Mouse (Mus musculus) myocyte (in vitro differentiated cells): ENCODE measurements around the gene Gm14137. TPM values are rescaled to one million over a fixed set of nuclear protein-coding genes. Genes with fewer than 3 reads are reported as not detected.

Experiments used
- H3K27me3 ChIP-seq: one replicate; pipeline ENCODE4 v1.6.1; 2011; ENCODE audit not compliant: control insufficient read depth, insufficient read depth, insufficient read length
- H3K36me3 ChIP-seq: one replicate; pipeline ENCODE4 v1.6.1; 2011; ENCODE audit not compliant: control insufficient read depth, insufficient read depth
- H3K4me2 ChIP-seq: one replicate; pipeline ENCODE4 v1.6.1; 2011; ENCODE audit warnings: low read depth, control low read depth
- H3K4me3 ChIP-seq: one replicate; pipeline ENCODE4 v1.5.1; 2011; ENCODE audit warnings: mild to moderate bottlenecking, control low read depth, moderate library complexity
- H3K79me2 ChIP-seq: one replicate; pipeline ENCODE4 v1.6.1; 2011; ENCODE audit not compliant: control insufficient read depth, insufficient read depth
- H3ac ChIP-seq: one replicate; pipeline ENCODE4 v1.6.1; 2011; ENCODE audit not compliant: control insufficient read depth, insufficient read length
- CEBPB ChIP-seq: IDR thresholded peaks from 2 replicates; pipeline ENCODE4 v1.6.1; 2011; ENCODE audit warnings: mild to moderate bottlenecking, moderate library complexity; ENCODE audit not compliant: poor library complexity, insufficient read depth, severe bottlenecking
- E2F4 ChIP-seq: IDR thresholded peaks from one replicate; pipeline ENCODE4 v1.6.1; 2011; ENCODE audit warnings: mild to moderate bottlenecking, control low read depth, moderate library complexity; ENCODE audit not compliant: insufficient read depth
- MAX ChIP-seq: IDR thresholded peaks from one replicate; pipeline ENCODE4 v1.6.1; 2011; ENCODE audit warnings: low read depth, mild to moderate bottlenecking, control low read depth
- MYOD1 ChIP-seq, 3 experiments: IDR thresholded peaks; one replicate each; pipeline ENCODE4 v1.6.1; 2011; ENCODE audit warnings: control low read depth in 2 of 3, low read depth in 2 of 3, mild to moderate bottlenecking in 2 of 3, moderate library complexity in 1 of 3; ENCODE audit not compliant: insufficient read length in 2 of 3, control insufficient read depth in 1 of 3
- MYOG ChIP-seq, 3 experiments: IDR thresholded peaks; one replicate each; pipeline ENCODE4 v1.6.1; 2011; ENCODE audit warnings: control low read depth in 2 of 3, low read depth in 2 of 3, mild to moderate bottlenecking in 2 of 3; ENCODE audit not compliant: insufficient read length in 2 of 3, control insufficient read depth in 1 of 3, insufficient read depth in 1 of 3
- POLR2A ChIP-seq: IDR thresholded peaks from one replicate; pipeline ENCODE4 v1.6.1; 2011; ENCODE audit warnings: low read depth, mild to moderate bottlenecking, control low read depth, moderate library complexity; ENCODE audit not compliant: insufficient read length
- POLR2AphosphoS2 ChIP-seq: IDR thresholded peaks from one replicate; pipeline ENCODE4 v1.6.1; 2011; ENCODE audit warnings: low read depth, control low read depth; ENCODE audit not compliant: insufficient read length
- REST ChIP-seq: IDR thresholded peaks from one replicate; pipeline ENCODE4 v1.6.1; 2011; ENCODE audit warnings: mild to moderate bottlenecking, control low read depth, moderate library complexity; ENCODE audit not compliant: insufficient read depth, insufficient read length
- SRF ChIP-seq: IDR thresholded peaks from one replicate; pipeline ENCODE4 v1.6.1; 2011; ENCODE audit warnings: low read depth; ENCODE audit not compliant: control insufficient read depth, insufficient read length
- TCF12 ChIP-seq: IDR thresholded peaks from one replicate; pipeline ENCODE4 v1.6.1; 2011; ENCODE audit warnings: mild to moderate bottlenecking, control low read depth; ENCODE audit not compliant: poor library complexity, insufficient read depth, severe bottlenecking
- TCF3 ChIP-seq: IDR thresholded peaks from one replicate; pipeline ENCODE4 v1.6.1; 2011; ENCODE audit warnings: low read depth, control low read depth; ENCODE audit not compliant: insufficient read length
- USF1 ChIP-seq: IDR thresholded peaks from one replicate; pipeline ENCODE4 v1.6.1; 2011; ENCODE audit warnings: low read depth, mild to moderate bottlenecking, control low read depth, moderate library complexity
- polyA plus RNA-seq: library from polyadenylated mRNA; unstranded; fragments of >200 nt; fragmentation: generic; extraction: Trizol; gene quantifications from one replicate; pipeline ENCODE4 v1.2.1, GENCODE M21; 2012; ENCODE audit warnings: missing spikeins

Gene Gm14137
- polyA plus RNA-seq, 1 experiment, result 6.3 TPM

DNA sequence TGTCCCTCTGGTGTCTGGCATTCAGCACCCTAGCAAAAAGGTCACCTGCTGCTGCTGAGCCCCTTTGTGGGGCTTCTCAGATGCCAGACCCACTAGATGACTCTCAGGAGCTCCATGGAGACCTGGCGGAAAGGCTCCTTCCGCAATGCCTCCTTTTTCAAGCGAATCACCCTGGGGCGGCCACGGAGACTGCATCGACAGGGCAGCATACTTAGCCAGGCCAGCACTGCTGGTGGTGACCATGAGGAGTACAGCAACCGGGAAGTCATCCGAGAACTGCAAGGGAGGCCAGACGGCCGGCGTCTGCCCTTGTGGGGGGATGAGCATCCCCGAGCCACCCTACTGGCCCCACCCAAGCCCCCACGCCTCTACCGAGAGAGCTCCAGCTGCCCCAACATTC is 557 bp downstream of the Gm14137 start:
- Histone ChIP-seq H3K4me2 (peak overlapping the region; percentile 80), H3K79me2 (peaks cover 8% of the 10 kb centered on the region), H3K36me3 (no peaks in the 10 kb centered on the region), H3K4me3 (peak overlapping the region; percentile 29), H3K27me3 (no peaks in the 10 kb centered on the region), H3ac (no peak overlapping the region)
- TF ChIP-seq E2F4 (no peak), POLR2A (peak; percentile 7)

- H3K27me3 ChIP-seq, result no peaks in the 10 kb centered on the region
- no peaks in the 10 kb centered on the region for H3K36me3 ChIP-seq
These were observed 1.3 kb downstream of the Gm14137 start for GRCm38 (mm10) chr2:119175614-119176013.

GRCm38 (mm10) chr2:119176761-119177160 is 2.5 kb downstream of the Gm14137 start:
- H3K27me3 ChIP-seq, result no peaks in the 10 kb centered on the region
- H3K4me2 ChIP-seq, result peak overlapping the region; percentile 80
- H3ac ChIP-seq, result no peak overlapping the region
- no peak for TF ChIP-seq REST
- no peak for TF ChIP-seq SRF
- TF ChIP-seq TCF12, result no peak
- no peak for TF ChIP-seq CEBPB
- no peak for TF ChIP-seq POLR2A
- TF ChIP-seq TCF3, result no peak
- no peak for TF ChIP-seq MYOD1 (IDR thresholded peaks at IDR 0.05; ENCODE audit: control insufficient read depth in 1 of 3, insufficient read length in 2 of 3, low read depth in 2 of 3)
- TF ChIP-seq E2F4, result no peak
- no peak for TF ChIP-seq MAX
- no peak for TF ChIP-seq MYOG (IDR thresholded peaks at IDR 0.05; ENCODE audit: control insufficient read depth in 1 of 3, insufficient read depth in 1 of 3, insufficient read length in 2 of 3, low read depth in 2 of 3)
- TF ChIP-seq POLR2AphosphoS2, result no peak
- TF ChIP-seq USF1, result no peak
- H3K79me2 ChIP-seq, result peaks cover 8% of the 10 kb centered on the region
- peak overlapping the region; percentile 29 for H3K4me3 ChIP-seq
- H3K36me3 ChIP-seq, result no peaks in the 10 kb centered on the region

More at GRCm38 (mm10) chr2:119175614-119176013, 1.3 kb downstream of the Gm14137 start:
- Histone ChIP-seq H3K4me3 (peak overlapping the region; percentile 29), H3ac (no peak overlapping the region), H3K4me2 (peak overlapping the region; percentile 80), H3K79me2 (peaks cover 8% of the 10 kb centered on the region)
- TF ChIP-seq SRF (no peak), MYOG (IDR thresholded peaks at IDR 0.05; ENCODE audit: control insufficient read depth in 1 of 3, insufficient read depth in 1 of 3, insufficient read length in 2 of 3, low read depth in 2 of 3) (peak in 1 of 3 experiments; percentile 42), TCF3 (no peak), POLR2A (no peak), POLR2AphosphoS2 (no peak)

- no peak overlapping the region for H3K4me3 ChIP-seq
- peaks cover 8% of the 10 kb centered on the region for H3K79me2 ChIP-seq
- TF ChIP-seq MYOG (IDR thresholded peaks at IDR 0.05; ENCODE audit: control insufficient read depth in 1 of 3, insufficient read depth in 1 of 3, insufficient read length in 2 of 3, low read depth in 2 of 3), result no peak
- TF ChIP-seq E2F4, result no peak
- TF ChIP-seq SRF, result no peak
- TF ChIP-seq MYOD1 (IDR thresholded peaks at IDR 0.05; ENCODE audit: control insufficient read depth in 1 of 3, insufficient read length in 2 of 3, low read depth in 2 of 3), result no peak
- no peak for TF ChIP-seq USF1
- TF ChIP-seq REST, result no peak
- no peak for TF ChIP-seq TCF12
- no peak for TF ChIP-seq CEBPB
- TF ChIP-seq POLR2A, result no peak
- TF ChIP-seq MAX, result no peak
- TF ChIP-seq POLR2AphosphoS2, result no peak
- TF ChIP-seq TCF3, result no peak
- no peaks in the 10 kb centered on the region for H3K36me3 ChIP-seq
- no peak overlapping the region for H3ac ChIP-seq
- H3K27me3 ChIP-seq, result no peaks in the 10 kb centered on the region
- peak overlapping the region; percentile 80 for H3K4me2 ChIP-seq
These were observed 3.2 kb downstream of the Gm14137 start for GRCm38 (mm10) chr2:119177384-119177939.

DNA sequence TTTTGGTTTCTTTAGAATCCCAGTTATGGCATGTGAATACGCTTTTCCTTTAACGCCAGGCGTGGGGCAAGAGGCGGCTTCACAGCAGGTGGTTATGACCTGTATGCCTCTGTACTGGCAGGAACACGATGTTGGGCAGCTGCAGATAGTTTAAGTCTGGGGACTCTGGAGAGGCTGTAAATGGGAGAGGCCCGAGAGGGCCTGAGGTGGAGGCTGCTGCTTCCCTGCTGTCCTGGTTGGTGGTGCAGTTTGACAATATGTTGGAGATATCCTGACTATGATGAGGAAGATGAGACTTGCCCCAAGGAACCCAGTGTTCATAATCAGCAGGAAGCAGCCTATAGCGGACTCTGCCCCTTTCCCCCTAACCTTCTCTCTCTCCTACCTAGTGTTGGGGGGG is 8.6 kb downstream of the Gm14137 start:
- Histone ChIP-seq H3K4me2 (no peak overlapping the region), H3ac (no peak overlapping the region), H3K79me2 (no peaks in the 10 kb centered on the region), H3K36me3 (no peaks in the 10 kb centered on the region), H3K27me3 (no peaks in the 10 kb centered on the region), H3K4me3 (no peak overlapping the region)
- TF ChIP-seq REST, result no peak
- TF ChIP-seq TCF3, result no peak
- TF ChIP-seq MYOG (IDR thresholded peaks at IDR 0.05; ENCODE audit: control insufficient read depth in 1 of 3, insufficient read depth in 1 of 3, insufficient read length in 2 of 3, low read depth in 2 of 3), result no peak
- TF ChIP-seq USF1, result no peak
